Mouse (Mus musculus) left cerebral cortex, adult 9 months (tissue): Measurements from ENCODE around the gene Hexim1.
A peak's percentile ranks its signal among the peaks of the same experiment; 100 is the strongest.

Experiments
- DNase-seq, 2 experiments: peaks; one replicate each; pipeline ENCODE4 v3.0.0; 2022; ENCODE audit warnings: low spot score in 2 of 2

The Hexim1 gene

DNA sequence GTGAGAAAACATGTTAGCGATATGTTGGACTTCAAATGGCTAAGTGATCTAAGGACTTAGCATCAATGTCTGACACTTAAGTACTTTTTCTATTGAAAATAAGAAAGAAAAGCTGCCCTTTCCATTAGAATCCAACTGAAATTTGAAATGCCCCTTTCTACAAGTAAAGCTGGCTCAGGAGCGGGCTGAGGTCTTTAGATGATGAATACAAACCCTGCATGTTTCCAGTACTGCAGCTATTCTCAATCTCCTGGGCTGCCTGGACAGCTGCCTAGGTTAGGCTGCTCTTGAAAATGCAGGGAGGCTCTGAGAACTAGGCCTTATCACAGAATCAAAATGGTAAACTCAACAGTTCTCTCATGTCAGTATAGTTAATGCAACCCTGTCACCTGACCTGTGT is 2.8 kb downstream of the Hexim1 start:
- no peak for DNase-seq

DNA sequence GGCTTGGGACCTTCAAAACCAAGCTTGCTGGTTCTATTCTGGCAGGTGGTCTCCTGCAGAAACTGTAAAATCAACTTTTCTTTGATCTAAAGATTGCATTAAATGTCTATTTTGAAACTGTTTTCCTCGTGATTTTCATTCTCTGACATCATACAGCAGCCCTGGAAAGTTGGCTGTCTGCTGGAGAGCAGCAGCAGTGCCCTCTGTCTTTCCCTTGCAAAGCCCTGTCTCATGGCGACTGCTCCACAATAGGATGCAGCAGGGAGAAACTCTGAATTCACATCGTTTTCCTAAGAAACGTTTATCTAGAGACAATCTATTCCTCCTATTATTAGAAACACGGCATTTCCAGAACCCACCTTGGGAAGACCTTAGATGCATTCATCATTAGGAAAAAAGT is 3.6 kb downstream of the Hexim1 start:
- DNase-seq: no peak

DNA sequence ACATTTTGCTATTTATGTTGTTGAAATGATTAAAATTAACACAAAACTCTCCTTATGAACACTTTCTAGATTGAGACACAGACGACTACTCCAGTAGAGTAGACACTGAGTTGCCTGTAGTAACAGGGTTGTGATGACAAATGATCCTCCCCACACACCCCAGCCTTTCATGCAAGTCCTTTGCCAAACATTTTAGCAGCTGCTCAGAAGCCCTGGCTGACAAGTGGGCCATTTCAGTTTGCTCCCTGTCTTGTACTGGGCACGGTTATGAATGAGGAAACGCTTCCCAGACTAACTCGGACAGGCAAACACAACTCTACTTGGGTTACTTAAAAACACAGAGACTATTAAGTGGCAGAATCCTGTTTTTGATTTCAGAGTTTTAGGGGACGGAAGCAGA is 4.3 kb downstream of the Hexim1 start:
- DNase-seq: no peak

DNA sequence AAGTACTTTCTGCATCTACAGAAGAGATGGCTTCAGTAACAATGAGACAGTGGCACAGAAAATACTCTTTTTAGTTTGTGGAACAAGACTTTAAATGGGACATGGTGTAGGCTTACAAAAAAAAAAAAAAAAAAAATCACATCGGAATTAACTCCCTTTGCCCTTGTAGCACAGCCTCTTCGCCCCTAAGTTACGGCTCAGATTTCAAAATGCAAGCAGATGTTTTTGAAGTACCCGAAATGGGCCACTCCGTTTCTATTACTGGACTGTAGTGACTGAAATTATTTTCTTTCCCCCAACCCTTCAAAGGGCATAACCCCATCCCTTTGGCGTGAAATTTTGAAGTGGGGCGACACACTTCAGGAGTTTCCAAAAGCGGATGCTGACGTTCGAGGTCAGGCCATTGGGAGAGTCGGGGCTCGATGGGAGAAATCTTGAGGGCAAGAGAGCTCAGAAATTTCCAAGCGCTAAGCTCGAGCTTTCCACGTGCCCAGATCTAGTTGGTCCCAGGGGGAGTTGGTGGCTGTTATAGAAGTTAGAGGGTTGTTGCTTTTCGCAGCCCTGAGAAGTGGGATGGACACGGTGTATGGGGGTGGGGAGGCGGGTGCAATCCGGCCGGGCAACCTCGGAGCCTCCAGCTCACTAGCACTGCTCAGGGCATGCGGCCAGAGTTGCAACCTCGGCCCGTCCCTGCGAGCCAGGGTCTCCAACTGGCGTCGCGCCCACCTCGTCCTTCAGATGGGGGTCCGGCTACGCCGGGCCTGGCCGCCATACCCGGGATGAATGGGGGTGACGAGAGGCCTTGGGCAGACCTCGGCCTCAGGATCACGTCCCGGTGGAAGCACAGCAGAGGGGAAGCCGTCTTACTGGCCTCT is 15.9 kb downstream of the Hexim1 start, which contains the start of gene Hexim2:
Hexim2 (plus strand) TSS at position 729 of the 875 bp plus-strand sequence.
- DNase-seq: peak in 1 of 2 experiments; percentile 63

DNA sequence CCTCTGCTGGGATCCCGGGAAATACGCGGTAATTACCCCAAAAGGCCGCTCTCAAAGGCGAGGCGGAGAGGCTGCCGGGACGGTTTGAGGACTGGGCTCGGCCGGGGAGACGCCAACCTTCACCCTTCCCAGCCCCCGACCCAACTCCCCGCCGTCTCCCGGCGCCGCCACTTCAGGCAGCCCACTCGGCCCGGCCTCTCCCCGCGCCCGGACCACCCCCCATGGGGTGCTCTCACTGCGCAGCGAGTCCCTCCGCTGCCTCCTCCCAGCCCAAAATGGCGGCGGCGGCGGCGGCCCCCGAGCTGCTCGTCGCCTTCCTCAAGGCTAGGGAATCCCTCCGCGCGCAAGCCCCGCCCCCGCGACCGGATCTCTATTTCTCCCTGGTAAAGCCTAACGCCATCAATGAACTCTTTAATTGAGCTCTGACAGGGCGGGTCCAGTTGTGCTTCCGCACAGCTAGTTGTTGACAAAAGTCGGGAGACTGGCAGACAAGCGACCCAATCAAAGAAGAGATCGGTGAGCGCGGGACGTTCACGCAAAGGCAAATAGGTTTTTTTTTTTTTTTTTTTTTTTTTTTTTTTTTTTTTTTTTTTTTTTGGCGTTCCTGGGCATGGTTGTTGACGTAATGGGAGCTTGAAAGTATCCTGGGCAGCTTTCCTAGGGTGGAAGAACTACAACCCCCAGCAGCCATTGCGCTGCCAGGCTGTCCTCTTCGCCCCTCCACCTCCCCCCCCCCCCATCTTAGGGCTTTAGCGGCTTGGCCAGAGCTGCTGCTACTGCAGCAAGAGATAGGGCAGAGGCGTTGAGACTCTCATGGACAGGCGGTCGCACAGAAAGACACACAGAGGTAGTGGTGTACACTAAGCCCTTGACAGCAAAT is 16.8 kb downstream of the Hexim1 start:
- DNase-seq: peak; percentile 99 to 100

DNA sequence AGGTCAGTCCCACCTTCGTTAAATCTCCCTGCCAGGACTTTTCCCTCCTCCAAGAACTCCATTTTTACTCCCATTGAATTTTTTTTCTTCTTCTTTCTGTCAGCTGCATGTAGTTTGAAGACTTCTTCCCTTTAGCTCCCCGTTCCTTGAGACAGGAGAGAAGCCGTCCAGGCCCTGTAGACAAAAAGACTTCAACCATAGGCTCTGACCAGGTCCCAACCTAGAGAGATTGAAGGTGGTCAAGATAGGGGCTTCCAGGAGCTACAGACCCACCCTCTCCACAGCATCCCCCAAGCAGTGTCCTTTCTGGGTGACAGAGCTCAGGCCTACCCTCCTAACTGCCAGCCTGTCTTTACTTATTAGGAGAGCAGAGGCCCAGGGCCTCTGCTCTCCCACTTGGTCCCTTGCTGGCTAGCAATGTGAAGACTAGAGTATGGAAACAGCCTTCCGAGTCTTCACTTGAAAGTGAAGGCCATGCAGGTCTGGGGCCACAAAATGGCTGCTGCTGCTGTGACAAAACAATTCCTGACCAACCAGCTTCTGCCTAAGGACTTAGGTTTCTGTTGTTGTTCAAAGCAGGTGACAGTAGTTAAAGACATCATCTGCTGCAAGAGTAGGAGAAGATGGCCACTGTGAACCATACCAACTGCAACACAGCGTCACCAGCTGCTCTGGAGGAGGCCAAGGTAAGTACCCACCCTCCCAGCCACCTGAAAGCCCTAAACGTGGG is 17.6 kb downstream of the Hexim1 start:
- DNase-seq: no peak

DNA sequence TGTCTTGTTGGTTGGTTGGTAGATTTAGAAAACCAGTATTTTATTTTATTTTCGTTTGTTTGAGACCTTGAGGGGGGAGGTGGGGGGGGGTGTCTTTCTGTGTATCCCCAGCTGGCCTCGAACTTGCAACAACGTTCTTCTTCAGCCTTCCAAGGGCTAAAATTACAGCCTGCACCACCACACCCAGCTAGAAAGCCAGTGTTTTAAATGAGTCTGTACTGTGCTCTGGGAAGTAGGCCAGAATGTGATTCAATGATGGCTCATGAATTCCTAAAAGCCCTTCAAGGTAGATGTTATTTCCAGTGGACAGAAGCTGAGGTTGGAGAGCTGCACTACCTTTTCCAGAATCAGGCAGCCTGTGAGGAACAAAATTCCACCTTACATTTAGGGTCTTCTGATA is 18.2 kb downstream of the Hexim1 start:
- no peak for DNase-seq

DNA sequence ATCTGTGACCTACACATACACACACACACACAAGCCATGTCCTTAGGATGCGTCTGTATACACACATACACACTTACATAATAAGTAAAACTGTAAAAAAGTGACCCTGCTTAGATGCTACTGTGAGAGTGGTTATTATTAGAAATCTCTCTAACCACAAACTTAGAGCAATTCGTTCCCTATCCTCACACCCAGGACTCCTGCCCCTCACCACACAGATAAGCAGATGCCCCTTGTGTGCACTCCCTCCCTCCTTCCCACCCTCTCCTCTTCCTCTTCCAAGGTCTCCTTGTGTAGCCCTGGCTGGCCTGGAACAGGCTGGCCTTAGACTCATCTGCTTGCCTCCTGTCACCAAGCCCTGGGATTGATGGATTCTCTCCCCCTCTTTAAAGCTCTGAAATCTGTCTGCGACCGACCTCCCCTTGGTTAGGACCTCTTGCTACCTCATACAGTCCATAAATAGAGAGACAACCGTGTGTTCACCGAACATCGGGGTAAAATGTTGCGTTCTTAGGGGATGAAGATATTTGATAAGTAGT is 20.1 kb downstream of the Hexim1 start:
- DNase-seq: no peak

DNA sequence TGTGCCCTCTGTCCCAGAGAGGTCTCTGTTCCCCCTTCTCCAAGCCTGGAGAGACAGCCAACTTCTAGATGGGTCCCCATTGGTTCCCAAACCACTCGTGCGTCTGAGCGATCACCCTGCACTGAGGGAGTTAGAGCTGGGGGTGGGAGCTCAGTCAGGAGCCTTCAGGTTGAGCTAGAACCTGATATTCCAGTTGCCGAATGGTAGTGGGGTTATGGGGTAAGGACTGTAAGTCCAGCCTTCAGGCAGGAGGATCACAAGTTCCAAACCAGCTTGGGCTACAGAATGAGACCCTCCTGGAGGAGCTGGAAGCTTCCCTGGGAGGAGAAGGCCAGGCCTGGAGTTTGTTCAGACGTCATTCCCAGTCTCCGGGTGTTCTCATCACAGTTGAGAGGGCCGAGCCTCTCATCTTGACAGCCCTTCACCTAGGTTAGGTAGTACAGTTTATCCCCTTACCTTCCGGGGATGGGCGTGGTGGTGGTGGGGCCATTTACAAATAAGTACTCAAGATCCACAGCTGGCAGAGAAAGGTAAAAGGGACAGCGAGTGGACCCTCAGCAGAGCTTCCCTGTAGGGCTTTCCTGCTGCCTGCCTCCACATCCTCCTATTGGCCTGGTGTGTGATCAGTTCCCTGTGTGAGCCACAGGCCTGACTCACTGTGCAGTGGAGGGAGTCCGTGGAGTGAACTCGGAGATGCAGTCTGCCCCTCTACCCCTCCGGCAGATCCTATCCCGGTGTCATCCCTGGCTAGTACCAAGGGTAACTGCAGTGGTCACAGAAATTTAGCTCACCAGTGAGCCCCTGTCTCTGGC is 24.1 kb downstream of the Hexim1 start:
- no peak for DNase-seq

DNA sequence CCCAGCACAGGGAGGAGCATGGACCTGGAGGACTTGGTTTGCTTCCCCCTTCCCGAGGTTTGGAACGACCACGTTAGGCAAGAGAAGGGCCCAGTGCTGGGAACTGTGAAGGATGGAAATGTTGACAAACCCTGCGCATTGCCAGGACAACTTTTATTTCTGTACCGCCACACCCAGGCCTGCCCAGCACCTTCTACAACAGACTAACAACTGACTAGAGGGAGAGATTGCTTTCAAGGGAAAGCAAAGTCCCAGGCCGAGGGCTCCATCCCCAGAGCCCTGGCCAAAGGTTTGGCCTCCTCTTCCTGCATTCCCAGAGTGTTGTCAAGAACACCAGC is 24.7 kb downstream of the Hexim1 start:
- DNase-seq: no peak

DNA sequence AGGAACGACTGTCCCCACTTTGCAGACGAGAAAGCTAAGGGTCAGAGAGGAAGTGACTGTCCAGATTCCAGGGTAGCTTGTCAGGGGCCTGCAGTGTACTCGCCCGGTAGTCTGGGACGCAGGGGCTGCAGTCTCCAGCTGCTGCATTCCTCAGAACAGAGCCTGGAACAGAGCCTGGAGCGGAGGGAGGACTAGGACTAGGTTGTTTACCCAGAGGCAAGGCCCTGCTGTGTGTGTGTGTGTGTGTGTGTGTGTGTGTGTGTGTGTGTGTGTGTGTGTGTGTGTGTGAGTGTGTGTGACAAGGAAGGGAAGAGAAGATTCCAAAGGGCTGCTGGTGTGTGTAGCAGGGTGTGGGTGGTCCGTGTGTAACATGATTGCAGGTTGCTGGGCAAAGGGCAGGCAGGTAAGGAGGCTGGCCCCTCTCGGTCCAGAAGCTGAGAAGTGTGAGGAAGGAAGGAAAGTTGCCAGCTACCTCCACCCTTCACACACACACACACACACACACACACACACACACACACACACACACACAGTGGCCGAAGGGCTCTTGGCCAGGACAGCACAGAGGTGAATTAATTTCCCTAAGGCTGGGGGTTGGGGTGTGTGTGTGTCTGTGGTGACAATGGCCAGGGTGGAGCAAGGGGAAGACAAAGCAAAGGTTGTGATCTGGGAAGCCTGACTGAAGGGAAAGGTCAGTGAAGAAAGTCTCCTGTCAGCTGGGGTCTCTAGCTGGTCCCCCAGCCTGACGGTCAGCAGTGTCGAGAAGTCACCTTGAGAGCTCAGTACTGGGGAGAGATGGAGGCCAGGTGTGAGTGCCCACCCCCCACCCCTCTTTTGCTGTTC is 25.3 kb downstream of the Hexim1 start:
- no peak for DNase-seq

DNA sequence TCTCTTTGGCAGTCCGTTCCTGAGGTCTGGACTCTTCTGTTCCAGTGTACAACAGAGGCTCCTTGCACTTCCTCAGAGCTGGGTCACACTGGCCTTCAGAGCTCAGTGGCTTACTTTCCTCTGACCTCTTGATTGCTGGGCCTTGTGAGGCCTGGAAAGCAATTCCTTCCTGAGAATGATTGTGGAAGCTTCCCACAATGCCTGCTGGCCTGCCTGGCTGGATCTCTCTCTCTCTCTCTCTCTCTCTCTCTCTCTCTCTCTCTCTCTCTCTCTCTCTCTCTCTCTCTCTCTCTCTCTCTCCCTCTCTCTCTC is 25.9 kb downstream of the Hexim1 start:
- no peak for DNase-seq

DNA sequence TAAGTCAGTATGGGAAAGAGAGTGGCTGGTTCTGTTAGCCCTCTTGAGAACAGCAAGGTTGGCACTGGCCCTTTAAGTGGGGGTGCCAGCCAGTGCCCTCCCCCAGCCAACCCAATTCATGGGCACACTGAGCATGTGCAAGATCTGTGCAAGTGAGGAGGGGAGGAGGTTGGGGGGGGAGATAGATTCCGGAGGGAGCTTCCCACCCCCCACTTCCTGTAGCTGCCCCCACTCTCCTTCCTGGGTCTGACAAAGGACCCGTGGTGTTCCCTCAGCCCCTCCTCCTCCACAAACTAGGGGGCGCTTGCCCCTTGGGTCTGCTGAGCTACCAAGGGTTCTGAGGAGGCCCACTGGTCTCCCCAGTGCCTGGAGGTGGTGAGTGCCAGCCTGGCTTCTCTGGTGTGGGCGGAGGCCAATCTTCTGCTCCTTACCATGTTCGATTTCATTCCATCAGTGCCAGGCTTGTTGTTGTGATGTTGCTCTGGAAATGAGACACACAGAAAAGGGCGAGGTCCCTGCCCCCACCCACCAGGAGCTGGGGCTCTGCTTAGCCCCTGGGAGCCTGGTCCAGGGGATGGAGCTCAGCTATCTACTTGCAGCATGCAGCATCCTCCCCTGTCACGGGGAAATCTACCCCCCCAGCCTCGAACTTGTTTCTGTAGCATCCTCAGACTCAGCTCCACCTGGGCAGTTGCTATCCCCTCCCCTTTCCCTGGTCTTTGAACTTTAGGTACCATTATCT is 26.6 kb downstream of the Hexim1 start:
- peak; percentile 84 to 93 for DNase-seq

DNA sequence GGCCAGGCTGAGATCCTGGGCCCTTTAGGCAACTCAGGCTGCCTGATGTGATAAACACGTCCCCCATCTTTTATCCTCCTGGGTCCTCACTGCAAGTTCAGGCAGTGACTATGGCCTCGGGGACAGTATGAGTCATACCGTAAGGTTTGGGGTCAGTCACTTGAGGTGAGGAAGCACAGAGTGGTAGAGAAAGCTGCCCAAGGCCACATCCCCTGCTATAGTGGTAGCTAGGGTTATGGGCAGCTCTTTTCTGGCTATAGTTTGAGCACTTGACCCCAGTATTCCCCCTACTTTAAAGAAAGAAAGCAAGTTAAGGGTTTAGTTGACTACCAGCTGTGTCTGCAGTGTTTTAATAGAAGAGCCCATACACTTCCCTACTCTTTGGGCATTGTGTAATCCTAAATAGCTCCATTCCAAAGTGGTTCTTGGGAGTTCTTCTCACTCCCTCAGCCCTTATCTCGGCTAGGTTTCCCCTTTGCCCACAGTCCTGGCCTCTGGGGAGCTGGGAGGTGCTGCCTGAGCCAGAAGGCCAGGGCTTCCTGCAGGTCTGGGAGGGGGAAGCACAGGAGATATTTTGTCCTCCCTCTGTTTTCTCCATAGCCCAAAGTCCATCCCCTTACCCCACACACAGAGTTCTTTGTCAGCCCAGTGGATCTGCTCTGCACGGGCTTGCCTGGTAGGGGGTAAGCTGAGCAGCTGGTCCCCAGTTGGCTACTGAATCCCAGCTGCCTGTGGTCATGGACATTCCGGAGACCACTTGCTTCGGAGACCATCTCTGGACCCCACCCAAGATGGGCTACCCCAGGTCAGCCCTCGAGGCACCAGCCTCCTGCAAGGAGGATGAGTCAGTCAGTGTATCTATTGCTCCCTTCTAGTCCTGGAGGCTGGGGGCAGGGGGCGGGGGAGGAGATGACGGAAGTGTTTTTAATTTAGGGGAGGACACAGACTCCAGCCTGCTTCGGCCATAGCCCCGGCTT is 28.6 kb downstream of the Hexim1 start:
- DNase-seq: no peak

DNA sequence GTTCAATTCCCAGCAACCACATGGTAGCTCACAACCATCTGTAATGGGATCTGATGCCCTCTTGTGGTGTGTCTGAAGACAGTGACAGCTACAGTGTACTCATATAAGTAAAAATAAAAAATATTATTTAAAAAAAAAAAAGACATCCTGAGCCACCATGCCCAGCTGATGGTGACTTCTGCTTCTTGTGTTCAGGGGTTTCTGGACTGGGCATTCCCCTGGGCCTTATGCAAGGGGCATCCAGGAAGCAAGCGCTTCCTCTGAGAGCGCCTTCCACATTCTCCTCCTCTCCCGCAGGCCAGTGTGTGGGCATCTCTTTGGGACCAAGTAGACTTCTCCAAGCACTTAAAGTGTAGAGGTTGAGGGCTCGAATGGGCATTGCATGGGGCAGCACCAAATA is 30.4 kb downstream of the Hexim1 start:
- DNase-seq: no peak

DNA sequence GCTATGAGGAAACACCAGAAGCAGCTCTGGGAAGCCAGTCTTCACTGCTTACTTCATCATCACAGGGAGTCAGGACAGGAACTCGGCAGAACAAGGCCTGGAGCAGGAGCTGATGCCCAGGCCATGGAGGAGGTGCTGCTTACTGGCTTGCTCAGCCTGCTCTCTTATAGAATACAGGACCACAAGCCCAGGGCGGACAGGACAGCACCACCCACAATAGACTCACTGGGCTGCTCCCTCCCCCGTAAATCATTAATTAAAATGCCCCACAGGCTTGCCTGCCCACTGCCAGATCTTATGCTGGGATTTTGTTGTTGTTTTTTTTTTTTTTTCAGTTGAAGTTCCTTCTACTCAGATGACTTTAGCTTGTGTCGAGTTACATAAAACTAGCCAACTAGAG is 31.7 kb downstream of the Hexim1 start:
- no peak for DNase-seq

DNA sequence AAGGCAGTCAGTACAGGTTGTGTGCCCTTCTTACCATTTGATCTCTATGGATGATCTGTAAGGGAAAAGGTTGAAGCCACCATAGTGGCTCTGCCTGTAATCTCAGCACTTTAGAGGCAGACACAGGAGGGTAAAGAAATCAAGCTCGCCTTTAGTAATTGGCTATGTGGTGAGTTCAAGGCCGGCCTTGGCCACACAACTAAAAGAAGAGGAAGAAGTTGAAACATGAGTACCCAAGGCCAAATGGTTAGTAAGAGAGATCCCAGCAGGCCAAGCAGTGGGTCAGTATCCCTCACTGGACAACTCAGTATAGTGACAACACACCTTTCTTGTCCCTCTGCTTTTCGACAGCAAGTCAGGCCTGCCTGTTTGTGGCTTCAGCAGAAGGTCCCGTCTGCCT is 33.7 kb downstream of the Hexim1 start:
- no peak for DNase-seq
